ENCODE assay signal across 8 mouse cellular contexts in genomic region chr6:90736074-90736672, GRCm38 (mm10).
DNase-seq lines count a peak whose midpoint lies in the region; ATAC-seq and TF ChIP-seq lines count a peak whose summit lies in the region.

No protein-coding gene starts in this region.

- peak overlapping the region; percentile 51; the same call in 1 of the 2 replicates for H3K4me3 ChIP-seq in spleen, adult 2 months (ENCODE audit: extremely low read depth, insufficient read depth, insufficient read length)
- H3K4me3 ChIP-seq in heart, embryonic 12.5 days = peak overlapping the region; percentile 88
- peak overlapping the region; percentile 79 for H3K4me3 ChIP-seq in kidney, embryonic 15.5 days (replicated peaks)
- peak overlapping the region; percentile 83 for H3K4me3 ChIP-seq in midbrain, embryonic 10.5 days
- peak overlapping the region; percentile 73 for H3K4me3 ChIP-seq in testis, adult 2 months (ENCODE audit: control insufficient read depth, low read depth, low read length)

- peak overlapping the region; percentile 94 for H3K9ac ChIP-seq in heart, embryonic 12.5 days
- peak overlapping the region; percentile 60 for H3K9ac ChIP-seq in kidney, embryonic 15.5 days

- H3K9me3 ChIP-seq in heart, embryonic 12.5 days (replicated peaks) = no peaks in the 10 kb centered on the region
- H3K9me3 ChIP-seq in kidney, embryonic 15.5 days (replicated peaks) = no peaks in the 10 kb centered on the region
- no peaks in the 10 kb centered on the region for H3K9me3 ChIP-seq in midbrain, embryonic 10.5 days (replicated peaks)

- TF ChIP-seq CTCF in spleen, adult 2 months (IDR thresholded peaks at IDR 0.05; ENCODE audit: extremely low read depth, insufficient read depth, insufficient read length, insufficient replicate concordance) = no peak
- no peak for TF ChIP-seq CTCF in testis, adult 2 months (IDR thresholded peaks at IDR 0.05; ENCODE audit: control insufficient read depth, insufficient read depth, insufficient replicate concordance, low read depth, low read length)

- peak; percentile 63 for ATAC-seq in heart, embryonic 12.5 days (ENCODE audit: insufficient number of reproducible peaks, low FRiP score)
- ATAC-seq in kidney, embryonic 15.5 days (replicated peaks; ENCODE audit: low FRiP score) = peak; percentile 65

- no peak for DNase-seq in spleen, adult 2 months (ENCODE audit: low read depth in 1 of 2, low spot score in 2 of 2)
- DNase-seq in spleen, postnatal 36 days (ENCODE audit: low spot score in 2 of 2) = no peak
- DNase-seq in cerebellum, adult 9-11 months = peak; percentile 76
- peak; percentile 57 for DNase-seq in midbrain, embryonic 10.5 days (ENCODE audit: low spot score)
- DNase-seq in c-Kit-positive CD71-positive TER-119-positive erythroid progenitor cells, embryonic 14.5 days (ENCODE audit: low spot score) = no peak

- H3K27me3 ChIP-seq in spleen, adult 2 months (ENCODE audit: control insufficient read depth, insufficient read depth, low read length) = no peaks in the 10 kb centered on the region
- no peaks in the 10 kb centered on the region for H3K27me3 ChIP-seq in heart, embryonic 12.5 days (replicated peaks)
- peaks cover 6% of the 10 kb centered on the region; the same call in 1 of the 2 replicates for H3K27me3 ChIP-seq in kidney, embryonic 15.5 days
- peaks cover 22% of the 10 kb centered on the region for H3K27me3 ChIP-seq in midbrain, embryonic 10.5 days (ENCODE audit: low read depth, poor library complexity, severe bottlenecking)
- no peaks in the 10 kb centered on the region for H3K27me3 ChIP-seq in testis, adult 2 months (ENCODE audit: control insufficient read depth, insufficient read depth, low read length)

- H3K36me3 ChIP-seq in spleen, adult 2 months (ENCODE audit: control insufficient read depth, insufficient read depth, low read length) = no peaks in the 10 kb centered on the region
- no peaks in the 10 kb centered on the region for H3K36me3 ChIP-seq in heart, embryonic 12.5 days
- H3K36me3 ChIP-seq in kidney, embryonic 15.5 days = no peaks in the 10 kb centered on the region
- H3K36me3 ChIP-seq in midbrain, embryonic 10.5 days = no peaks in the 10 kb centered on the region
- H3K36me3 ChIP-seq in testis, adult 2 months (ENCODE audit: control insufficient read depth, insufficient read depth, low read length) = no peaks in the 10 kb centered on the region

- WGBS in spleen, adult 2 months = 9% methylated on average over 66 of the region's 69 CpGs
- 1% methylated on average over 59 of the region's 69 CpGs for WGBS in heart, embryonic 12.5 days
- WGBS in kidney, embryonic 15.5 days = 1% methylated on average over 46 of the region's 69 CpGs
- WGBS in midbrain, embryonic 10.5 days = under 1% methylated on average over 68 of the region's 69 CpGs

- TF ChIP-seq POLR2A in spleen, adult 2 months (IDR thresholded peaks at IDR 0.05; ENCODE audit: low read depth, low read length) = no peak
- no peak for TF ChIP-seq POLR2A in testis, adult 2 months (IDR thresholded peaks at IDR 0.05; ENCODE audit: control insufficient read depth, low read depth, low read length)

- H3K27ac ChIP-seq in spleen, adult 2 months (ENCODE audit: insufficient read depth, low read length) = no peak overlapping the region
- peak overlapping the region; percentile 67 for H3K27ac ChIP-seq in heart, embryonic 12.5 days (ENCODE audit: poor library complexity, severe bottlenecking)
- peak overlapping the region; percentile 78 for H3K27ac ChIP-seq in kidney, embryonic 15.5 days
- H3K27ac ChIP-seq in midbrain, embryonic 10.5 days (replicated peaks) = peak overlapping the region; percentile 86
- no peak overlapping the region for H3K27ac ChIP-seq in testis, adult 2 months (ENCODE audit: control insufficient read depth, insufficient read depth, low read depth, low read length)

- H3K4me2 ChIP-seq in heart, embryonic 12.5 days = peak overlapping the region; percentile 89
- peak overlapping the region; percentile 93 for H3K4me2 ChIP-seq in kidney, embryonic 15.5 days

- peaks cover 29% of the 10 kb centered on the region for H3K4me1 ChIP-seq in spleen, adult 2 months (ENCODE audit: control insufficient read depth, insufficient read depth, insufficient read length)
- H3K4me1 ChIP-seq in heart, embryonic 12.5 days (replicated peaks) = peaks cover 51% of the 10 kb centered on the region
- peaks cover 32% of the 10 kb centered on the region for H3K4me1 ChIP-seq in kidney, embryonic 15.5 days
- peaks cover 46% of the 10 kb centered on the region for H3K4me1 ChIP-seq in midbrain, embryonic 10.5 days
- H3K4me1 ChIP-seq in testis, adult 2 months (ENCODE audit: control insufficient read depth, insufficient read depth, low read length) = peaks cover 15% of the 10 kb centered on the region

Comparison
In these comparisons a context has a peak if more than half of its experiments do, and no peak if none do; other contexts are left out.
1. DNase-seq: peak in cerebellum, adult 9-11 months (single experiment) and midbrain, embryonic 10.5 days (single experiment); none in spleen, adult 2 months (0 of 2), spleen, postnatal 36 days (0 of 2) and c-Kit-positive CD71-positive TER-119-positive erythroid progenitor cells, embryonic 14.5 days (single experiment).
2. H3K27ac ChIP-seq: peak in heart, embryonic 12.5 days (single experiment), kidney, embryonic 15.5 days (single experiment) and midbrain, embryonic 10.5 days (single experiment); none in spleen, adult 2 months (single experiment) and testis, adult 2 months (single experiment).
3. Peak in every context shown above with its lines, with median percentiles within 50 percentile points of each other: H3K4me3 ChIP-seq.